Mouse (Mus musculus) adrenal gland, postnatal 4 days (tissue): ENCODE results near the gene Mrpl57. TPM values are rescaled to one million over a fixed set of nuclear protein-coding genes. Genes with fewer than 3 reads are reported as not detected.

Experiments used
- DNase-seq, 2 experiments: peaks; one replicate each; pipeline ENCODE4 v3.0.0; 2021 to 2022; ENCODE audit warnings: low spot score in 2 of 2, mixed read lengths in 2 of 2
- microRNA-seq: library from miRNA; unstranded; fragments of <30 nt; microRNA quantifications from one replicate; pipeline ENCODE4 v1.2.0, GENCODE M21; 2021
- total RNA-seq, 2 experiments: library from RNA; stranded (reverse); gene quantifications; 2 replicates each; pipeline ENCODE4 v1.2.3; 2021

The Mrpl57 gene
- total RNA-seq, 2 experiments from 2014 or later, result 101 to 107 TPM

DNA sequence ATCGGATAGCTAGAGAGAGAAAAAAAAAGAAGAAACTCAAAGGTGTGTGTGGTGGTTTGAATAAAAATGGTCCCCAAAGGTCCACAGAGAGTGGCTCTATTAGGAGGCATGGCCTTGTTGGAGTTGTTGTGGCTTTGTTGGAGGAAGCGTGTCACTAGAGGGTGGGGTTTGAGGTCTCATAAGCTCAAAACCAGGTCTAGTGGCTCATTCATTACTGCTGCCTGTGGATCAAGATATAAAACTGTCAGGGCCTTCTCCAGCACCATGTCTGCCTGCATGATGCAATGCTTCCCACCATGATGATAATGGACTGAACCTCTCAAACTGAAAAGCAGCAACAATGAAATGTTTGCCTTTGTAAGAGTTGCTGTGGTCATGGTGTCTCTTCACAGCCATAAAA lies 32.6 kb downstream of the Mrpl57 start:
- no peak for DNase-seq

GRCm38 (mm10) chr14:57859520-57859919 lies 33.5 kb downstream of the Mrpl57 start:
- no peak for DNase-seq

GRCm38 (mm10) chr14:57861987-57862412 lies 36.0 kb downstream of the Mrpl57 start:
- DNase-seq, result no peak

- no peak for DNase-seq
Measured at GRCm38 (mm10) chr14:57863129-57863528, 37.1 kb downstream of the Mrpl57 start.

- DNase-seq, result no peak
Measured at GRCm38 (mm10) chr14:57865256-57865655, 39.2 kb downstream of the Mrpl57 start.

- DNase-seq, result no peak
Measured at GRCm38 (mm10) chr14:57866676-57867276, 40.7 kb downstream of the Mrpl57 start.

DNA sequence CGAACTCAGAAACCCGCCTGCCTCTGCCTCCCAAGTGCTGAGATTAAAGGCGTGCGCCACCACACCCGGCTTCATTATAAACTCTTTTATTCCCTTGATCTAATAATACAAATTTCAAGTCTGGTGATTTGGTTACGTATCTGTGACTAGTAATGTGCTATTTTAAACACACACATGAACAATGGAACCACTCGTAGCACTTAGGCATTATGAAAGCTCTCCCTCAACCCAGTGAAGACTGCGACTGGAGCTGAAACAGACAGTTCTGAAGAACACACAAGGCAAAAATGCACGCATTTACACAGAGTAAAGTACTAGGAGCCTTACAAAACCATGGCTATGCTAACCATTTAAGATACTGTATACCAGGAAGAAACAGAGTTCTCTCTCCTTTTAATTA lies 51.9 kb downstream of the Mrpl57 start:
- DNase-seq, result no peak

Small RNAs within 50 kb of the gene (microRNA-seq; reads per million reads assigned to microRNA genes)
- 1.1 reads per million for gene Mir3077

Other genes with a start within 250 kb of the Mrpl57 start
- 10 to 100 TPM; 31.6 to 35.5 TPM for gene Xpo4, start 160.8 kb upstream of the Mrpl57 start, total RNA-seq
- 1 to 10 TPM; 1.7 to 3.2 TPM for gene Gm49361, start 80.1 kb upstream of the Mrpl57 start, total RNA-seq
- gene Lats2, start 67.8 kb upstream of the Mrpl57 start, total RNA-seq, result 10 to 100 TPM; 33.5 to 35.8 TPM
- gene Sap18, start 28.1 kb upstream of the Mrpl57 start, total RNA-seq, result 10 to 100 TPM; 62.5 to 77.9 TPM
- gene Ska3, start within 50 bp of the Mrpl57 start, total RNA-seq, result 10 to 100 TPM in 1 of 2 experiments, 1 to 10 TPM in 1; 8.0 to 11.4 TPM
- gene Zdhhc20, start 64.0 kb downstream of the Mrpl57 start, total RNA-seq, result 10 to 100 TPM; 53.8 to 61.9 TPM
- 10 to 100 TPM; 76.3 to 78.2 TPM for gene Micu2, start 173.0 kb downstream of the Mrpl57 start, total RNA-seq
- gene Fgf9, start 244.3 kb downstream of the Mrpl57 start, total RNA-seq, result 10 to 100 TPM; 24.8 to 25.3 TPM